In the genomic region with DNA sequence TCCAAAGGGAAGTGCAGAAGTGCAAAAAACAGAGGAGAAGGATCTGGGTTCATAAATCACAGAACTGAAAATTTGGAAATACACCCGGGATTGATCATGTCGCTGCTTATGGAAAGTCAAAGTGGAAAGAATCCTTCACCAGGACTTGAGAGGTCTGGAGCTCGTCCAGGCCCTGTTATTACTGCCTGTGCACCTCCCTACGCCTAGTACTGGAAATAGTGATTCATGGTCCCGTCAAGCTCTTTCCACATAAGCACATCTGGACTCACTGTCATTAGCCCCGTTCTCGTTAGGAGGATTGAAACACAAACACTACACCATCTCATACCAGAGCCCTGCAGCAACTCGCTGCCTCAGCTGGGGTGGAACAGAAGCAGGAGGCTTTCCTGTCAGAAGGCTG, we compare ENCODE assay signal across 12 mouse cellular contexts.
DNase-seq lines count a peak whose midpoint lies in the region; ATAC-seq and TF ChIP-seq lines count a peak whose summit lies in the region.
"Had no signal": no experiment of that assay in that cellular context is flagged by ENCODE, and none has a peak within 500 bp of the region (broad histone marks: within the 10 kb centered on the region; RNA-seq: fewer than 3 reads in every experiment).

No protein-coding gene starts in this region.

- intact Hi-C loops in gastrocnemius, postnatal 14 days (cut with DNase I; ENCODE audit: low total_unique reads), result no loop called here

- TF ChIP-seq CTCF in hindbrain, postnatal 0 days (IDR thresholded peaks at IDR 0.05; ENCODE audit: low read depth), result no peak

- no peak overlapping the region for H3K27ac ChIP-seq in limb, embryonic 12.5 days
- no peak overlapping the region for H3K27ac ChIP-seq in hindbrain, postnatal 0 days
- H3K27ac ChIP-seq in forebrain, embryonic 12.5 days, result no peak overlapping the region
- H3K27ac ChIP-seq: hindbrain, embryonic 12.5 days had no signal

- no peaks in the 10 kb centered on the region for H3K27me3 ChIP-seq in limb, embryonic 12.5 days
- H3K27me3 ChIP-seq in hindbrain, postnatal 0 days (ENCODE audit: insufficient read depth, low read length), result no peaks in the 10 kb centered on the region
- no peaks in the 10 kb centered on the region for H3K27me3 ChIP-seq in forebrain, embryonic 12.5 days
- H3K27me3 ChIP-seq: hindbrain, embryonic 12.5 days; megakaryocyte, embryonic 14.5 days had no signal

- H3K36me3 ChIP-seq in limb, embryonic 12.5 days, result no peaks in the 10 kb centered on the region
- no peaks in the 10 kb centered on the region for H3K36me3 ChIP-seq in hindbrain, postnatal 0 days (ENCODE audit: insufficient read depth, low read length)
- no peaks in the 10 kb centered on the region for H3K36me3 ChIP-seq in forebrain, embryonic 12.5 days (replicated peaks)
- H3K36me3 ChIP-seq: hindbrain, embryonic 12.5 days had no signal

- peaks cover 3% of the 10 kb centered on the region; the same call in 1 of the 2 replicates for H3K4me1 ChIP-seq in limb, embryonic 12.5 days (replicated peaks)
- H3K4me1 ChIP-seq in hindbrain, postnatal 0 days (ENCODE audit: insufficient read depth, low read length), result no peaks in the 10 kb centered on the region
- H3K4me1 ChIP-seq in forebrain, embryonic 12.5 days, result no peaks in the 10 kb centered on the region
- H3K4me1 ChIP-seq: hindbrain, embryonic 12.5 days; megakaryocyte, embryonic 14.5 days had no signal

- no peaks in the 10 kb centered on the region for H3K9me3 ChIP-seq in limb, embryonic 12.5 days
- H3K9me3 ChIP-seq in hindbrain, postnatal 0 days (ENCODE audit: low read length), result no peaks in the 10 kb centered on the region
- H3K9me3 ChIP-seq in forebrain, embryonic 12.5 days, result no peaks in the 10 kb centered on the region
- H3K9me3 ChIP-seq: hindbrain, embryonic 12.5 days had no signal

- H3K4me3 ChIP-seq in limb, embryonic 12.5 days (replicated peaks), result no peak overlapping the region
- no peak overlapping the region for H3K4me3 ChIP-seq in hindbrain, postnatal 0 days (ENCODE audit: low read length)
- no peak overlapping the region for H3K4me3 ChIP-seq in forebrain, embryonic 12.5 days (replicated peaks)
- H3K4me3 ChIP-seq: hindbrain, embryonic 12.5 days; megakaryocyte, embryonic 14.5 days had no signal

- WGBS in limb, embryonic 12.5 days, result 33% methylated on average over 8 of the region's 8 CpGs
- WGBS in hindbrain, postnatal 0 days, result 87% methylated on average over 8 of the region's 8 CpGs
- WGBS in forebrain, embryonic 12.5 days, result 84% methylated on average over 8 of the region's 8 CpGs

- peak; percentile 67; the same call in 1 of the 2 replicates for ATAC-seq in limb, embryonic 12.5 days (ENCODE audit: insufficient number of reproducible peaks, insufficient read depth, low FRiP score, low TSS enrichment, low read depth)
- ATAC-seq in hindbrain, postnatal 0 days, result no peak
- ATAC-seq in forebrain, embryonic 12.5 days (ENCODE audit: low FRiP score), result no peak
- ATAC-seq: forebrain, embryonic 14.5 days had no signal

- no peak overlapping the region for H3K9ac ChIP-seq in limb, embryonic 12.5 days (replicated peaks)
- H3K9ac ChIP-seq in hindbrain, postnatal 0 days (replicated peaks; ENCODE audit: low read length), result no peak overlapping the region
- H3K9ac ChIP-seq in forebrain, embryonic 12.5 days, result no peak overlapping the region
- H3K9ac ChIP-seq: hindbrain, embryonic 12.5 days had no signal

- DNase-seq in gastrocnemius, postnatal 14 days, result peak; percentile 10
- DNase-seq in gastrocnemius, postnatal 10 days, result no peak
- peak; percentile 97 for DNase-seq in 3T3-L1 (ENCODE audit: low read depth, low spot score)
- DNase-seq in fat pad, adult 2 months (ENCODE audit: extremely low read depth, low read depth, low spot score), result peak; percentile 31
- no peak for DNase-seq in thymus, postnatal 0 days (ENCODE audit: low spot score)
- no peak for DNase-seq in hindbrain, postnatal 0 days (ENCODE audit: low spot score)
- DNase-seq: kidney, postnatal 36 days had no signal

- no peak overlapping the region for H3K4me2 ChIP-seq in limb, embryonic 12.5 days
- H3K4me2 ChIP-seq in hindbrain, postnatal 0 days (ENCODE audit: low read depth, low read length), result no peak overlapping the region
- no peak overlapping the region for H3K4me2 ChIP-seq in forebrain, embryonic 12.5 days
- H3K4me2 ChIP-seq: hindbrain, embryonic 12.5 days had no signal

Comparison
In these comparisons a context has a peak if more than half of its experiments do, and no peak if none do; other contexts are left out.
1. DNase-seq: peak in gastrocnemius, postnatal 14 days (single experiment), 3T3-L1 (single experiment) and fat pad, adult 2 months (single experiment); none in gastrocnemius, postnatal 10 days (single experiment), thymus, postnatal 0 days (single experiment) and hindbrain, postnatal 0 days (single experiment).